Mouse (Mus musculus): ENCODE results near the gene Pomgnt2. TPM values are rescaled to one million over a fixed set of nuclear protein-coding genes. Genes with fewer than 3 reads are reported as not detected.

Pomgnt2 gene
- total and polyA plus RNA-seq, 2 experiments from 2014 or later: 33.2 to 106 TPM

DNA sequence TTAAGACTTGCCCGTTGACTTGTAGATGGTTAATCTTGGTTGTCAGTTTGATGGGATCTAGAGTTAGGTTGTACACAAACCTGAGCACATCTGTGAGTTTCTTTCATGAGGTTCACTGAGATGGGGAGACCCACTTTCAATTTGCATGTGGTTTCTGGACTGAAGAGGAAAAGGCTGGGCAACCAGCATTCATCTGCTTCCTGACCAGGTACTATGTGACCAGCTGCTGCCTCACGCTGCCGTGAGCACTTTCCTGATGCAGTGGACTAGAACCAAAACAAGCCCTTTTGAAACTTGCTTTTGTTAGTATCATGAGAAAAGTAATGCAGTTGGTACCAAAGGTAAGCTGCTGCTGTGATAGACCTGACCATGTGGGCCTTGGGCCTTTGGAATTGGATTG lies 53.9 kb downstream of the Pomgnt2 start:
- Histone ChIP-seq H3K4me1 (ENCODE audit: insufficient read depth, low read length) (no peaks in the 10 kb centered on the region), H3K4me3 (ENCODE audit: low read length) (no peak overlapping the region), H3K27ac (no peak overlapping the region), H3K9ac (replicated peaks; ENCODE audit: low read length) (no peak overlapping the region), H3K4me2 (ENCODE audit: low read depth, low read length) (no peak overlapping the region), H3K9me3 (ENCODE audit: low read length) (no peaks in the 10 kb centered on the region), H3K36me3 (ENCODE audit: insufficient read depth, low read length) (no peaks in the 10 kb centered on the region), H3K27me3 (ENCODE audit: insufficient read depth, low read length) (no peaks in the 10 kb centered on the region)
- ATAC-seq (no peak), DNase-seq (ENCODE audit: low spot score) (no peak)
- WGBS: 92% methylated on average over 3 of the region's 3 CpGs
- no peak for TF ChIP-seq CTCF (IDR thresholded peaks at IDR 0.05; ENCODE audit: low read depth)

DNA sequence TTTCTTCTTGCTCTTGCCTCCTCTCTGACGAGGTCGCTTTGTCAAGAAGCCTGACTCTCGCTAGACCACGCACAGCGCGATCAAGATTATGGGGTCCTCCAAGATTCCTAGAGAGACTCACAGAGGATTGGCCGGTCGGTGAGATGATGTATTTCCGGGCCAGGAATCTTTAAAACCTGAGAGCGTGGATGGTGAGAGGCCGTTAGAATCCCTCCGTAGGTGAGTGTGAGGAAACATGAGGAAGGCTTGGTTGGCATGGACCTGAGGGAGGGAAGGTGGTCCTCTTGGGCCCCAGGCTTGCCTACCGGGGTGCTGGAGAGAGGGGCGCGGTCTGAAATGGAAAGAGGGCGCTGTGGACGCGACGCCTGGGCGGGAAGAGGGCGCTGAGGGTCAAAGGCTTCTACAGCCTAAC lies 59.0 kb downstream of the Pomgnt2 start:
- DNase-seq (ENCODE audit: low spot score) (peak; percentile 71), ATAC-seq (peak; percentile 79)
- 61% methylated on average over 21 of the region's 21 CpGs for WGBS
- Histone ChIP-seq H3K36me3 (ENCODE audit: insufficient read depth, low read length) (no peaks in the 10 kb centered on the region), H3K4me1 (ENCODE audit: insufficient read depth, low read length) (no peaks in the 10 kb centered on the region; the same call in 1 of the 2 replicates), H3K27me3 (ENCODE audit: insufficient read depth, low read length) (no peaks in the 10 kb centered on the region), H3K9me3 (ENCODE audit: low read length) (no peaks in the 10 kb centered on the region), H3K4me2 (ENCODE audit: low read depth, low read length) (peak overlapping the region; percentile 53), H3K27ac (peak overlapping the region; percentile 37; the same call in 1 of the 2 replicates), H3K4me3 (ENCODE audit: low read length) (peak overlapping the region; percentile 38), H3K9ac (replicated peaks; ENCODE audit: low read length) (peak overlapping the region; percentile 25; the same call in 1 of the 2 replicates)
- no peak for TF ChIP-seq CTCF (IDR thresholded peaks at IDR 0.05; ENCODE audit: low read depth)

- WGBS: 56% methylated on average over 6 of the region's 6 CpGs
- no peaks in the 10 kb centered on the region for H3K27me3 ChIP-seq (ENCODE audit: insufficient read depth, low read length)
Measured at GRCm38 (mm10) chr9:121937451-121937864, 59.5 kb downstream of the Pomgnt2 start.

DNA sequence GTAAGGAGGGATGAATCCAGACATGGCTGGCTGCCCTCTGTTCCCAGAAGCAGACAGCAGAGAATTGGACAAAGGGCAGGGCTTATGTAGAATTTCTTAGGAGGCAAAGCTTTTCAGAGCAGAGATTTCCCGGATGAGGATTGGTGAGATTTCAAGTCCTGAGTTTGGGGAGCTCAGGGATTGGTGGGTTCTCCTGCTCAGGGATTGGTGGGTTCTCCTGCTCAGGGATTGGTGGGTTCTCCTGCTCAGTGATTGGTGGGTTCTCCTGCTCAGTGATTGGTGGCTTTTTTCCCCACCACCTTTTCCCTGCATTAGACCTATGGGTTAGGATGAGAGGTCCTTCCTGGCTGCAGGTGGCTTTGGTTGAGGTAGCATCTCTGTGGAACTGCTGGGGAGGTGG lies 60.0 kb downstream of the Pomgnt2 start:
- Histone ChIP-seq H3K36me3 (ENCODE audit: insufficient read depth, low read length) (no peaks in the 10 kb centered on the region), H3K4me1 (ENCODE audit: insufficient read depth, low read length) (no peaks in the 10 kb centered on the region; the same call in 1 of the 2 replicates), H3K4me3 (ENCODE audit: low read length) (peak overlapping the region; percentile 38; the same call in 1 of the 2 replicates), H3K4me2 (ENCODE audit: low read depth, low read length) (peak overlapping the region; percentile 53), H3K9ac (replicated peaks; ENCODE audit: low read length) (no peak overlapping the region), H3K9me3 (ENCODE audit: low read length) (no peaks in the 10 kb centered on the region), H3K27ac (peak overlapping the region; percentile 56; the same call in 1 of the 2 replicates), H3K27me3 (ENCODE audit: insufficient read depth, low read length) (no peaks in the 10 kb centered on the region)
- ATAC-seq (peak; percentile 84), DNase-seq (ENCODE audit: low spot score) (peak; percentile 51)
- TF ChIP-seq CTCF (IDR thresholded peaks at IDR 0.05; ENCODE audit: low read depth): no peak
- WGBS: 69% methylated on average over 1 of the region's 1 CpGs

More at GRCm38 (mm10) chr9:121937451-121937864, 59.5 kb downstream of the Pomgnt2 start:
- Histone ChIP-seq H3K9ac (replicated peaks; ENCODE audit: low read length) (0 out of 2 replicates have a peak overlapping the region, but pooled peaks have one; percentile 3), H3K27ac (peak overlapping the region; percentile 37), H3K4me2 (ENCODE audit: low read depth, low read length) (peak overlapping the region; percentile 53), H3K4me1 (ENCODE audit: insufficient read depth, low read length) (no peaks in the 10 kb centered on the region; the same call in 1 of the 2 replicates), H3K36me3 (ENCODE audit: insufficient read depth, low read length) (no peaks in the 10 kb centered on the region), H3K4me3 (ENCODE audit: low read length) (peak overlapping the region; percentile 38), H3K9me3 (ENCODE audit: low read length) (no peaks in the 10 kb centered on the region)
- DNase-seq (ENCODE audit: low spot score) (peak; percentile 47), ATAC-seq (peak; percentile 52)
- no peak for TF ChIP-seq CTCF (IDR thresholded peaks at IDR 0.05; ENCODE audit: low read depth)

DNA sequence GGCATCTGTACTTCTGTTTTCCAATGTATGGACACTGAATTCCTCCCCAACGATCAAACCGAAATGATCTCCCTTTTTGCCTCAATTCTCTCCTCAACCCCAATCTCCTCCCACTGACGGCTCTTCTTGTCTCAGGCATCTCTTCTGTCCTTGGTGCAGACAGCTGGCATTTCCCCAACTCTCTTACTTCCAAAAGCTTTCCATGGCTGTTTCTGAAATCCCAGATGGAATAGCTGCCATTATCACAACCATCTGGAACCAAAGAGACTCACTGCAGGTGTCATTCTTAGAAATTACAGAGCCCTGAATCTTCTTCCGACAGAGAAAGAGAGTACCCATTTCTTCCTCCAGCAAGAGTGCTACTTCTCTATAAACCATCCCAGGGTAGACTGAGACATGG lies 62.1 kb downstream of the Pomgnt2 start:
- Histone ChIP-seq H3K27me3 (ENCODE audit: insufficient read depth, low read length) (no peaks in the 10 kb centered on the region), H3K4me1 (ENCODE audit: insufficient read depth, low read length) (no peaks in the 10 kb centered on the region; the same call in 1 of the 2 replicates), H3K27ac (no peak overlapping the region), H3K9ac (replicated peaks; ENCODE audit: low read length) (no peak overlapping the region), H3K4me2 (ENCODE audit: low read depth, low read length) (no peak overlapping the region), H3K9me3 (ENCODE audit: low read length) (no peaks in the 10 kb centered on the region), H3K4me3 (ENCODE audit: low read length) (no peak overlapping the region), H3K36me3 (ENCODE audit: insufficient read depth, low read length) (no peaks in the 10 kb centered on the region)
- no peak for TF ChIP-seq CTCF (IDR thresholded peaks at IDR 0.05; ENCODE audit: low read depth)
- no peak for DNase-seq (ENCODE audit: low spot score)
- WGBS: 77% methylated on average over 4 of the region's 4 CpGs
- ATAC-seq: no peak

Other genes starting within 250 kb of the Pomgnt2 start
- 62.3 and 70.1 TPM in 2 replicates for gene Zfp651, start 237.8 kb downstream of the Pomgnt2 start, total RNA-seq (2014; rRNA removed)
- 23.6 and 25.5 TPM in 2 replicates for gene Zfp651, start 237.8 kb downstream of the Pomgnt2 start, polyA plus RNA-seq (2015; fragmentation: Nextera tagmentation; extraction: Ambion mirVana)
- 2.1 and 4.1 TPM in 2 replicates for gene Klhl40, start 219.5 kb downstream of the Pomgnt2 start, total RNA-seq (2014; rRNA removed)
- 2.3 and 2.4 TPM in 2 replicates for gene Klhl40, start 219.5 kb downstream of the Pomgnt2 start, polyA plus RNA-seq (2015; fragmentation: Nextera tagmentation; extraction: Ambion mirVana)
- gene Hhatl, start 204.6 kb downstream of the Pomgnt2 start, total RNA-seq (2014; rRNA removed): 1.2 and 1.8 TPM in 2 replicates
- gene Hhatl, start 204.6 kb downstream of the Pomgnt2 start, polyA plus RNA-seq (2015; fragmentation: Nextera tagmentation; extraction: Ambion mirVana): 0.78 and 0.85 TPM in 2 replicates
- 3.7 and 5.6 TPM in 2 replicates for gene Ccdc13, start 157.6 kb downstream of the Pomgnt2 start, total RNA-seq (2014; rRNA removed)
- gene Ccdc13, start 157.6 kb downstream of the Pomgnt2 start, polyA plus RNA-seq (2015; fragmentation: Nextera tagmentation; extraction: Ambion mirVana): 3.3 and 4.0 TPM in 2 replicates
- gene Higd1a, start 138.7 kb downstream of the Pomgnt2 start, total RNA-seq (2014; rRNA removed): 27.2 and 36.9 TPM in 2 replicates
- gene Higd1a, start 138.7 kb downstream of the Pomgnt2 start, polyA plus RNA-seq (2015; fragmentation: Nextera tagmentation; extraction: Ambion mirVana): 191 and 197 TPM in 2 replicates
- 1.0 and 5.1 TPM in 2 replicates for gene Ackr2, start 98.8 kb downstream of the Pomgnt2 start, total RNA-seq (2014; rRNA removed)
- gene Ackr2, start 98.8 kb downstream of the Pomgnt2 start, polyA plus RNA-seq (2015; fragmentation: Nextera tagmentation; extraction: Ambion mirVana): 0.93 and 1.0 TPM in 2 replicates
- not detected in 2 replicates for gene Cyp8b1, start 80.8 kb downstream of the Pomgnt2 start, total RNA-seq (2014; rRNA removed)
- gene Cyp8b1, start 80.8 kb downstream of the Pomgnt2 start, polyA plus RNA-seq (2015; fragmentation: Nextera tagmentation; extraction: Ambion mirVana): not detected in 2 replicates
- 5.8 and 7.5 TPM in 2 replicates for gene Fam198a, start 46.1 kb downstream of the Pomgnt2 start, total RNA-seq (2014; rRNA removed)
- gene Fam198a, start 46.1 kb downstream of the Pomgnt2 start, polyA plus RNA-seq (2015; fragmentation: Nextera tagmentation; extraction: Ambion mirVana): 2.1 TPM in 2 replicates
- gene Snrk, start 120.2 kb upstream of the Pomgnt2 start, total RNA-seq (2014; rRNA removed): 82.3 and 95.6 TPM in 2 replicates
- 67.1 and 68.5 TPM in 2 replicates for gene Snrk, start 120.2 kb upstream of the Pomgnt2 start, polyA plus RNA-seq (2015; fragmentation: Nextera tagmentation; extraction: Ambion mirVana)

Measured in hindbrain, postnatal 0 days (tissue).